Comparison of ENCODE assay signal across 1 mouse cellular context in the genomic region with DNA sequence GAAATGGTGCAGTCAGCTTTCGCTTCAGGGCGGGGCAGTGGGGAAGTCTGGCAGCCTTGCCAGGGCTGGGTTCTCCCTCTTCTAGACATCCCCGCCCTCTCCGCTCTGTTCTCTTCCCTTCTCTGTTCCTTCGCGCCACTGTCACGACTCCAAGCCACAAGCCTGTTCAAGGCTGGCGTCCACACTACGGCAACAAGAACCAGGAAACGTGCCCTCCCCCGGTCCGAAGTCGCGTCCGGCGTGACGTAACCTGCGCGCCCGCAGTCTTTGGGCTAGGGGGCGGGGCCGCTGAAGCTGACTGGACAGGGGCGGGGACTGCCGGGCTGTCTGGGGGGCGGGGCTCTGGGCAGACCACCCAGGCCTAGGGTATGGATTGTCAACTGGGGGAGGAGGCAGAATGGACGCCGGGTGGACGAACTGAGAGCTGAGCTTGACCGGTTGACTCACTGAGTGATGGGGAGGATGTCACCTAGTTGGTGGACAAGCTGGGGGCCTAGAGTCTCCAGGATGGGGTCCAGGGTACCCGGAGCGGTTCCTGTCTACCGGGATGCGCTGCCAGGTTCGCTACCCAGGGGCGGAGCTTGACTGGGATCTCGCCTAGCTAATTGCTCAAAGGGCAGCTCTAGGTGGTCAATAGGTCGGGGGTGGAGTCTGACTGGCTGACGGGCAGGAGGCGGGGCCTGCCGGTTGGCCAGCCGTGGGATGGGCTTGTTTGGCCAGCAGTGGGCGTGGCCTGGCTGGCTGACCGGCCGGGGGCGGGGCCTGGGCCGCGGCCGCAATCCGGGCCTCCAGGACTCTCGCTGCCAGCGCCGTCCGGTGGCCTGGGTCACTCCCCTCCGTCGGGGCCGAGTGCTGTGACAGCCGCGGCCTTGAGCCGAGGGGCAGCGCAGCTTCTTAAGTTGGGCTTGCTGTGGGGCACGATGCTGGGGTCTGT.
TF ChIP-seq lines count a peak whose summit lies in the region.

A gene (plus strand): TSS at position 337 of the 934 bp plus-strand sequence.

TF ChIP-seq in MEL, 35 proteins besides CTCF, POLR2A, EP300 and RAD21 (continued from another document):
- TF ChIP-seq USF2 (IDR thresholded peaks at IDR 0.05; ENCODE audit: borderline replicate concordance in 1 of 2, insufficient read depth in 1 of 2, low read depth in 1 of 2, low read length in 2 of 2), result no peak
TF ChIP-seq in MEL: peak in this region for 14.
